Mouse (Mus musculus) Muller cell, postnatal 12 days (primary cell): ENCODE results near the gene Cad.
A peak's percentile ranks its signal among the peaks of the same experiment; 100 is the strongest.
"Not testable (repeated sequence)": the region's sequence is repeated elsewhere in the genome, so short reads cannot be mapped to it uniquely, and the experiment has no call there.

ENCODE experiments used
- DNase-seq: peaks from one replicate; pipeline ENCODE4 v3.0.0-alpha.2; 2015; ENCODE audit errors: inconsistent ontology term

The Cad gene

GRCm38 (mm10) chr5:31054261-31055215 lies at the start of gene Cad:
Cad (plus strand) TSS chr5:31054780.
- DNase-seq: peak; percentile 95

- no peak for DNase-seq
Observed at GRCm38 (mm10) chr5:31012737-31013136, 41.8 kb upstream of the Cad start.

GRCm38 (mm10) chr5:31015913-31016312 lies 38.7 kb upstream of the Cad start:
- no peak for DNase-seq

- DNase-seq: not testable (repeated sequence)
Observed at GRCm38 (mm10) chr5:31021790-31022189, 32.8 kb upstream of the Cad start.

- DNase-seq: no peak
Observed at GRCm38 (mm10) chr5:31022690-31023089, 31.9 kb upstream of the Cad start.

GRCm38 (mm10) chr5:31023254-31023653 lies 31.3 kb upstream of the Cad start:
- DNase-seq: no peak

- no peak for DNase-seq
Observed at GRCm38 (mm10) chr5:31024641-31025040, 29.9 kb upstream of the Cad start.

- no peak for DNase-seq
Observed at GRCm38 (mm10) chr5:31030926-31031325, 23.7 kb upstream of the Cad start.

- no peak for DNase-seq
Observed at GRCm38 (mm10) chr5:31031508-31031907, 23.1 kb upstream of the Cad start.

GRCm38 (mm10) chr5:31034669-31035068 lies 19.9 kb upstream of the Cad start:
- DNase-seq: no peak

- DNase-seq: not testable (repeated sequence)
Observed at GRCm38 (mm10) chr5:31036556-31036955, 18.0 kb upstream of the Cad start.

GRCm38 (mm10) chr5:31038171-31038845 lies 16.3 kb upstream of the Cad start:
- no peak for DNase-seq

- no peak for DNase-seq
Observed at GRCm38 (mm10) chr5:31046416-31046815, 8.2 kb upstream of the Cad start.

GRCm38 (mm10) chr5:31047074-31047473 lies 7.5 kb upstream of the Cad start:
- no peak for DNase-seq

GRCm38 (mm10) chr5:31047848-31048762 lies 6.5 kb upstream of the Cad start, which contains the start of gene Atraid:
Atraid (plus strand) TSS chr5:31048312.
- peak; percentile 99 for DNase-seq

GRCm38 (mm10) chr5:31048763-31049641 lies 5.6 kb upstream of the Cad start, which contains the start of gene Slc5a6:
Slc5a6 (minus strand) TSS chr5:31048924.
- peak; percentile 60 for DNase-seq

GRCm38 (mm10) chr5:31050427-31050826 lies 4.2 kb upstream of the Cad start:
- no peak for DNase-seq

- not testable (repeated sequence) for DNase-seq
Observed at GRCm38 (mm10) chr5:31053728-31054127, 852 bp upstream of the Cad start.

- DNase-seq: no peak
Observed at GRCm38 (mm10) chr5:31055216-31056140, 898 bp downstream of the Cad start.
